Mouse (Mus musculus): ENCODE data around the gene Yes1.
"Not testable (repeated sequence)": the region's sequence is repeated elsewhere in the genome, so short reads cannot be mapped to it uniquely, and the experiment has no call there.

Gene Yes1

GRCm38 (mm10) chr5:32610801-32611340 lies at the start of gene Yes1:
Gene Yes1, plus strand, starts transcription at chr5:32611171.
- DNase-seq (ENCODE audit: low spot score), result peak; percentile 80

- no peak for DNase-seq (ENCODE audit: low spot score)
Observed at GRCm38 (mm10) chr5:32564697-32565096, 46.3 kb upstream of the Yes1 start.

GRCm38 (mm10) chr5:32571802-32572201 lies 39.2 kb upstream of the Yes1 start:
- no peak for DNase-seq (ENCODE audit: low spot score)

GRCm38 (mm10) chr5:32588136-32588535 lies 22.8 kb upstream of the Yes1 start:
- DNase-seq (ENCODE audit: low spot score), result peak; percentile 37

GRCm38 (mm10) chr5:32593793-32594192 lies 17.2 kb upstream of the Yes1 start:
- no peak for DNase-seq (ENCODE audit: low spot score)

GRCm38 (mm10) chr5:32594358-32594757 lies 16.6 kb upstream of the Yes1 start:
- DNase-seq (ENCODE audit: low spot score), result no peak

GRCm38 (mm10) chr5:32605911-32606310 lies 5.1 kb upstream of the Yes1 start:
- no peak for DNase-seq (ENCODE audit: low spot score)

- DNase-seq (ENCODE audit: low spot score), result no peak
Observed at GRCm38 (mm10) chr5:32607776-32608355, 3.1 kb upstream of the Yes1 start.

- DNase-seq (ENCODE audit: low spot score), result no peak
Observed at GRCm38 (mm10) chr5:32608516-32608915, 2.5 kb upstream of the Yes1 start.

GRCm38 (mm10) chr5:32610064-32610800 lies 739 bp upstream of the Yes1 start:
- peak; percentile 29 for DNase-seq (ENCODE audit: low spot score)

- DNase-seq (ENCODE audit: low spot score), result peak; percentile 48
Observed at GRCm38 (mm10) chr5:32611341-32611961, 480 bp downstream of the Yes1 start.

- DNase-seq (ENCODE audit: low spot score), result no peak
Observed at GRCm38 (mm10) chr5:32614291-32614690, 3.3 kb downstream of the Yes1 start.

GRCm38 (mm10) chr5:32614691-32615090 lies 3.7 kb downstream of the Yes1 start:
- no peak for DNase-seq (ENCODE audit: low spot score)

GRCm38 (mm10) chr5:32616489-32616888 lies 5.5 kb downstream of the Yes1 start:
- DNase-seq (ENCODE audit: low spot score), result not testable (repeated sequence)

- no peak for DNase-seq (ENCODE audit: low spot score)
Observed at GRCm38 (mm10) chr5:32617851-32618250, 6.9 kb downstream of the Yes1 start.

GRCm38 (mm10) chr5:32623649-32624048 lies 12.7 kb downstream of the Yes1 start:
- no peak for DNase-seq (ENCODE audit: low spot score)

- DNase-seq (ENCODE audit: low spot score), result no peak
Observed at GRCm38 (mm10) chr5:32624777-32625176, 13.8 kb downstream of the Yes1 start.

GRCm38 (mm10) chr5:32633185-32633584 lies 22.2 kb downstream of the Yes1 start:
- DNase-seq (ENCODE audit: low spot score), result no peak

- no peak for DNase-seq (ENCODE audit: low spot score)
Observed at GRCm38 (mm10) chr5:32657386-32657785, 46.4 kb downstream of the Yes1 start.

GRCm38 (mm10) chr5:32682475-32682874 lies 71.5 kb downstream of the Yes1 start:
- DNase-seq (ENCODE audit: low spot score), result no peak

GRCm38 (mm10) chr5:32693411-32693810 lies 82.4 kb downstream of the Yes1 start:
- DNase-seq (ENCODE audit: low spot score), result no peak

GRCm38 (mm10) chr5:32697208-32697867 lies 86.4 kb downstream of the Yes1 start:
- DNase-seq (ENCODE audit: low spot score), result no peak

All from urinary bladder, postnatal 25 days (tissue).